Mouse (Mus musculus): Measurements from ENCODE around the gene BC028528. TPM values are rescaled to one million over a fixed set of nuclear protein-coding genes. Genes with fewer than 3 reads are reported as not detected.
"Not testable (repeated sequence)": the region's sequence is repeated elsewhere in the genome, so short reads cannot be mapped to it uniquely, and the experiment has no call there.

Gene BC028528
- total and polyA plus RNA-seq, 3 experiments, result 7.4 to 13.6 TPM; not detected in 1

DNA sequence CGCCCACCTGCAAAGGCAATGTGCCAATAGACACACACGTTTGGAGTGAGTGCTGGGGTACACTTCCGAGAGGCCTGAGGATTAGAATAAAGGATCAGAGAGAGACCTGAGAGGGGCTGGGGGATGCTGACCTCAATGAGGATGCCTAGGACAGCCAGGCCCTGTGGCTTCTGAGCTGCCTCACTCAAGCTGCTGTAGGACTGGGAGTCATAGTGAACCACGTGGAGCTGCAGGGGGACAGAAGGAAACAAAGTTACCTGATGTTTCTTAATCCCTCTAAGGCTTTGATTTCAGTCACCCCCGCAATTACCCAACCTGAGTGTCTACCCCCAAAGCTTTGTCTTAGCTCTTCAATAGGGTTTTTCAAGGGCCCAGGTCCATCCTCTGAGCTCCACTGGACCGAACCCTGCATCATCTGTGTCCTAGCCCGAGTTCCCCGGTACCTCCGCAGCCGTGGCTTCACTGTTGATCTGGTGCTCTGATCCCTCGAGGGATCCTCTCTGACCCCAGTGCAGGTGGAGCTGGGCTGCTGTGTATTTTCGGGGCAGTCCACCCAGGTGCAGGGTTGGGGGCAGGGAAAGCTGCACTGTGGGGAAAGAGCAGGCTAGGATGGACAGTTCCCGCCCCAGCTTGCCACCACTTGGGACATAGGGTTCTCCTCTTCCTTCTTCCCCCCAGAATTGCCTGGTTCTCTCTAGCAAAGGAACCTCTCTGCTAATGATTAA, 8.2 kb upstream of the BC028528 start:
- peaks cover 1% of the 10 kb centered on the region for H3K79me2 ChIP-seq (ENCODE audit: control insufficient read depth, insufficient read depth, low read length, poor library complexity)
- H3K9me3 ChIP-seq (replicated peaks; ENCODE audit: insufficient read depth, low read length), result no peaks in the 10 kb centered on the region
- H3K27ac ChIP-seq (ENCODE audit: control insufficient read depth, low read depth, low read length), result no peak overlapping the region
- H3K4me3 ChIP-seq (ENCODE audit: control insufficient read depth in 1 of 2, insufficient read depth in 1 of 2, low read depth in 2 of 2, low read length in 2 of 2), result no peak overlapping the region
- no peak overlapping the region for H3K9ac ChIP-seq (ENCODE audit: control insufficient read depth, low read depth, low read length, poor library complexity, severe bottlenecking)
- no peak for DNase-seq (ENCODE audit: low read depth, low spot score)
- H3K4me1 ChIP-seq (ENCODE audit: control insufficient read depth in 1 of 2, insufficient read depth in 2 of 2, low read length in 2 of 2), result peaks cover 0 to 2% of the 10 kb centered on the region in 2 experiments; a peak in 1 of 4 replicates
- no peaks in the 10 kb centered on the region for H3K36me3 ChIP-seq (ENCODE audit: control insufficient read depth in 1 of 2, insufficient read depth in 2 of 2, low read length in 2 of 2)
- peaks cover 6 to 14% of the 10 kb centered on the region in 2 experiments; a peak in 3 of 4 replicates for H3K27me3 ChIP-seq (ENCODE audit: control insufficient read depth in 1 of 2, insufficient read depth in 2 of 2, low read length in 2 of 2)
- TF ChIP-seq MAZ (IDR thresholded peaks at IDR 0.05; ENCODE audit: low read depth, low read length) (no peak), POLR2A (IDR thresholded peaks at IDR 0.05; ENCODE audit: control insufficient read depth in 1 of 2, insufficient read depth in 1 of 2, low read depth in 1 of 2, low read length in 2 of 2, poor library complexity in 1 of 2) (0 out of 4 replicates have a peak, but pooled peaks of 1 of the 2 experiments have one; percentile 3), TAL1 (IDR thresholded peaks at IDR 0.05; ENCODE audit: low read length) (0 out of 2 replicates have a peak, but pooled peaks have one; percentile 2), TBP (IDR thresholded peaks at IDR 0.05; ENCODE audit: low read depth, low read length) (no peak), MYB (IDR thresholded peaks at IDR 0.05; ENCODE audit: low read depth, low read length) (no peak), UBTF (IDR thresholded peaks at IDR 0.05; ENCODE audit: borderline replicate concordance, insufficient read depth, low read depth, low read length) (no peak), MAX (IDR thresholded peaks at IDR 0.05; ENCODE audit: low read length) (no peak)

DNA sequence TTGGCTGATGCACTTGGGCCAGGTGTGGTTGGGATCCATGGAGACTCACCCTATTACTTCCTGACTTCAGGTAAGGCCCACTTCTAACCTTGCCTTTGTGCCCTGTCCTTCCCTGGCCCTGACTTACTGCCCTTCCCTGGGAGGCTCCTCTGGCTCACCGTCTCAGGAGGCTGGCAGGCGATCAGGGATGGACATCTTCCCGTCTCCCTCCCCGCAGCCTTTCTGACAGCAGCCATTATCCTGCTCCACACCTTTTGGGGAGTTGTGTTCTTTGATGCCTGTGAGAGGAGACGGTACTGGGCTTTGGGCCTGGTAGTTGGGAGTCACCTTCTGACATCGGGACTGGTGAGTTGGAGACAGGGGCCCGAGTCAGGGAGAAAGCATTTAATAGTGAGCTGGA, 3.7 kb upstream of the BC028528 start:
- peaks cover 11% of the 10 kb centered on the region for H3K79me2 ChIP-seq (ENCODE audit: control insufficient read depth, insufficient read depth, low read length, poor library complexity)
- not testable (repeated sequence) for H3K27me3 ChIP-seq (ENCODE audit: control insufficient read depth in 1 of 2, insufficient read depth in 2 of 2, low read length in 2 of 2); H3K27ac ChIP-seq (ENCODE audit: control insufficient read depth, low read depth, low read length); H3K4me3 ChIP-seq (ENCODE audit: control insufficient read depth in 1 of 2, insufficient read depth in 1 of 2, low read depth in 2 of 2, low read length in 2 of 2); DNase-seq (ENCODE audit: low read depth, low spot score); H3K9me3 ChIP-seq (replicated peaks; ENCODE audit: insufficient read depth, low read length); H3K9ac ChIP-seq (ENCODE audit: control insufficient read depth, low read depth, low read length, poor library complexity, severe bottlenecking)
- H3K36me3 ChIP-seq (ENCODE audit: control insufficient read depth in 1 of 2, insufficient read depth in 2 of 2, low read length in 2 of 2), result peaks cover 0 to 16% of the 10 kb centered on the region in 2 experiments; a peak in 2 of 4 replicates
- H3K4me1 ChIP-seq (ENCODE audit: control insufficient read depth in 1 of 2, insufficient read depth in 2 of 2, low read length in 2 of 2), result peaks cover 12 to 20% of the 10 kb centered on the region in 2 experiments

DNA sequence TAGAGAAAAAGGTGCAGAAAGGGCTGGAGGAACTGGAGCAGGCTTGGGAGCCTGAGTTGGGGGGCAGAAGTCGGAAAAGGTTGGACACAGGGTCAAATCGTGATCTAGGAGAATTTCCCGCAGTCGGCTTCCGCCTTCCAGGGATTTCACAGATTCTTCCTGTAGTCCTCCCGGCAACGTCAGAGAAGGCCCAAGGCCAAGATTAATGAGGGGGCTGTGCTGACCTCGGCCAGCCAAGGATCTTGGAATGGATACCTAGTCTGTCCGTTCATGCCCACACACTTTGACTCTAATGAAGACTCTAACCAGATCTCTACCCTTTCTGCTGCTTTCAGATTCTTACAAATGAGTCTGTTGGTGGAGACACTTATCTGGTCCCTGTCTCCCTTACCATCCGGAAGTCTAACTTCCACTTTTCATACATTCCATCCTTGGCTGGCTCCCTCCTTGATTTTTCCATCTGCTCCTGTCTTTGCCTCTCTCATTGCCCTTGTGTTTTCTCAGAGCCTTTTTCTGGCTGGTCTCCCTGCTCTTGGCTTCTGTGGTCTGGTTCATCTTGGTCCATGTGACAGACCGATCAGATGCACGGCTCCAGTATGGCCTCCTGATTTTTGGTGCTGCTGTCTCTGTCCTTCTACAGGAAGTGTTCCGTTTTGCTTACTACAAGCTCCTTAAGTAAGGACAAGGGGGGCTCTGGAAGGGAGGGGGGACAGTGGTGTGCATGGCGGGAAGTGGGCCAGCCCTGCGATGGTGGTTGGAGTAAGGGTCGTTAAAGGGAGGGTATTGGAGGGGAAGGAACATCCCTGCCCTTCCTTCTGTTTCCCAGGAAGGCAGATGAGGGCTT, 2.7 kb upstream of the BC028528 start:
- peak overlapping the region; percentile 90 to 98 for H3K4me3 ChIP-seq (ENCODE audit: control insufficient read depth in 1 of 2, insufficient read depth in 1 of 2, low read depth in 2 of 2, low read length in 2 of 2)
- H3K36me3 ChIP-seq (ENCODE audit: control insufficient read depth in 1 of 2, insufficient read depth in 2 of 2, low read length in 2 of 2), result peaks cover 0 to 16% of the 10 kb centered on the region in 2 experiments; a peak in 2 of 4 replicates
- no peaks in the 10 kb centered on the region for H3K9me3 ChIP-seq (replicated peaks; ENCODE audit: insufficient read depth, low read length)
- no peaks in the 10 kb centered on the region for H3K27me3 ChIP-seq (ENCODE audit: control insufficient read depth in 1 of 2, insufficient read depth in 2 of 2, low read length in 2 of 2)
- peak; percentile 80 for DNase-seq (ENCODE audit: low read depth, low spot score)
- H3K4me1 ChIP-seq (ENCODE audit: control insufficient read depth in 1 of 2, insufficient read depth in 2 of 2, low read length in 2 of 2), result peaks cover 12 to 20% of the 10 kb centered on the region in 2 experiments
- H3K9ac ChIP-seq (ENCODE audit: control insufficient read depth, low read depth, low read length, poor library complexity, severe bottlenecking), result peak overlapping the region; percentile 82
- H3K27ac ChIP-seq (ENCODE audit: control insufficient read depth, low read depth, low read length), result peak overlapping the region; percentile 73
- peaks cover 11% of the 10 kb centered on the region for H3K79me2 ChIP-seq (ENCODE audit: control insufficient read depth, insufficient read depth, low read length, poor library complexity)
- TF ChIP-seq CHD2 (IDR thresholded peaks at IDR 0.05; ENCODE audit: low read length), result no peak
- no peak for TF ChIP-seq ZKSCAN1 (IDR thresholded peaks at IDR 0.05; ENCODE audit: low read depth, low read length)
- TF ChIP-seq TAL1 (IDR thresholded peaks at IDR 0.05; ENCODE audit: low read length), result no peak
- TF ChIP-seq USF2 (IDR thresholded peaks at IDR 0.05; ENCODE audit: borderline replicate concordance in 1 of 2, insufficient read depth in 1 of 2, low read depth in 1 of 2, low read length in 2 of 2), result no peak
- TF ChIP-seq GATA1 (IDR thresholded peaks at IDR 0.05; ENCODE audit: low read depth, low read length), result peak; percentile 59; the same call in 1 of the 2 replicates
- TF ChIP-seq MYB (IDR thresholded peaks at IDR 0.05; ENCODE audit: low read depth, low read length), result no peak
- TF ChIP-seq ZC3H11A (IDR thresholded peaks at IDR 0.05; ENCODE audit: low read depth, low read length), result no peak
- no peak for TF ChIP-seq MXI1 (IDR thresholded peaks at IDR 0.05; ENCODE audit: low read depth, low read length)
- no peak for TF ChIP-seq GABPA (IDR thresholded peaks at IDR 0.05; ENCODE audit: low read depth, low read length)
- peak; percentile 45; the same call in 1 of the 2 replicates for TF ChIP-seq MAX (IDR thresholded peaks at IDR 0.05; ENCODE audit: low read length)
- TF ChIP-seq BHLHE40 (IDR thresholded peaks at IDR 0.05; ENCODE audit: borderline replicate concordance, low read depth, low read length), result no peak
- no peak for TF ChIP-seq E2F4 (IDR thresholded peaks at IDR 0.05; ENCODE audit: borderline replicate concordance, low read depth, low read length)
- TF ChIP-seq SIN3A (IDR thresholded peaks at IDR 0.05; ENCODE audit: low read length), result peak; percentile 61
- no peak for TF ChIP-seq UBTF (IDR thresholded peaks at IDR 0.05; ENCODE audit: borderline replicate concordance, insufficient read depth, low read depth, low read length)
- TF ChIP-seq HCFC1 (IDR thresholded peaks at IDR 0.05; ENCODE audit: low read depth, low read length), result peak; percentile 29; the same call in 1 of the 2 replicates
- no peak for TF ChIP-seq POLR2AphosphoS2 (IDR thresholded peaks at IDR 0.05; ENCODE audit: low read length)
- TF ChIP-seq NELFE (IDR thresholded peaks at IDR 0.05; ENCODE audit: low read depth, low read length), result 0 out of 2 replicates have a peak, but pooled peaks have one; percentile 32
- no peak for TF ChIP-seq CTCF (IDR thresholded peaks at IDR 0.05 in 2 of 3, conservative IDR thresholded peaks at IDR 0.05 in 1 of 3; ENCODE audit: control insufficient read depth in 1 of 3, insufficient read depth in 1 of 3, low read depth in 2 of 3, low read length in 3 of 3, poor library complexity in 1 of 3, severe bottlenecking in 1 of 3)
- 0 out of 2 replicates have a peak, but pooled peaks have one; percentile 37 for TF ChIP-seq ETS1 (IDR thresholded peaks at IDR 0.05; ENCODE audit: low read depth, low read length)
